Mouse (Mus musculus) T-helper 17 cell (primary cell): ENCODE data around the gene Igfbp1.

ENCODE experiments used
- in situ Hi-C, 2 experiments: fragments of 300-600 bp; cut with MboI, MseI; formaldehyde crosslinking; loops; 1 replicate in 1 of 2; 2 replicates in 1 of 2; pipeline ENCODE4 v1.15.1; 2025; ENCODE audit warnings: high pct_unique_total_duplicates in 2 of 2

Igfbp1 gene

GRCm38 (mm10) chr11:7226810-7227550 lies 29.4 kb downstream of the Igfbp1 start:
- in situ Hi-C loops = no loop called here

- in situ Hi-C loops = no loop called here
These were observed 30.5 kb downstream of the Igfbp1 start for GRCm38 (mm10) chr11:7228107-7228506.

GRCm38 (mm10) chr11:7230000-7230399 lies 32.4 kb downstream of the Igfbp1 start:
- in situ Hi-C loops = no loop called here

GRCm38 (mm10) chr11:7231958-7232357 lies 34.4 kb downstream of the Igfbp1 start:
- in situ Hi-C loops = no loop called here

- in situ Hi-C loops = no loop called here
These were observed 35.8 kb downstream of the Igfbp1 start for GRCm38 (mm10) chr11:7233333-7233732.

- in situ Hi-C loops = no loop called here
These were observed 36.9 kb downstream of the Igfbp1 start for GRCm38 (mm10) chr11:7234436-7234835.

GRCm38 (mm10) chr11:7234981-7235609 lies 37.5 kb downstream of the Igfbp1 start:
- in situ Hi-C loops = no loop called here

GRCm38 (mm10) chr11:7236751-7237150 lies 39.2 kb downstream of the Igfbp1 start:
- in situ Hi-C loops = no loop called here

- in situ Hi-C loops = no loop called here
These were observed 40.1 kb downstream of the Igfbp1 start for GRCm38 (mm10) chr11:7237712-7238111.

- in situ Hi-C loops = no loop called here
These were observed 41.0 kb downstream of the Igfbp1 start for GRCm38 (mm10) chr11:7238546-7238945.

GRCm38 (mm10) chr11:7239041-7239740 lies 41.6 kb downstream of the Igfbp1 start:
- in situ Hi-C loops = no loop called here

GRCm38 (mm10) chr11:7244782-7245181 lies 47.2 kb downstream of the Igfbp1 start:
- in situ Hi-C loops = no loop called here

- in situ Hi-C loops = no loop called here
These were observed 52.8 kb downstream of the Igfbp1 start for GRCm38 (mm10) chr11:7250415-7250814.

- in situ Hi-C loops = no loop called here
These were observed 53.3 kb downstream of the Igfbp1 start for GRCm38 (mm10) chr11:7250870-7251269.
